Mouse (Mus musculus): Measurements from ENCODE around the gene Fam13c. TPM values are rescaled to one million over a fixed set of nuclear protein-coding genes. Genes with fewer than 3 reads are reported as not detected.
A peak's percentile ranks its signal among the peaks of the same experiment; 100 is the strongest.

Gene Fam13c
- polyA plus RNA-seq, 1 experiment from 2014 or later, result 19.8 TPM

DNA sequence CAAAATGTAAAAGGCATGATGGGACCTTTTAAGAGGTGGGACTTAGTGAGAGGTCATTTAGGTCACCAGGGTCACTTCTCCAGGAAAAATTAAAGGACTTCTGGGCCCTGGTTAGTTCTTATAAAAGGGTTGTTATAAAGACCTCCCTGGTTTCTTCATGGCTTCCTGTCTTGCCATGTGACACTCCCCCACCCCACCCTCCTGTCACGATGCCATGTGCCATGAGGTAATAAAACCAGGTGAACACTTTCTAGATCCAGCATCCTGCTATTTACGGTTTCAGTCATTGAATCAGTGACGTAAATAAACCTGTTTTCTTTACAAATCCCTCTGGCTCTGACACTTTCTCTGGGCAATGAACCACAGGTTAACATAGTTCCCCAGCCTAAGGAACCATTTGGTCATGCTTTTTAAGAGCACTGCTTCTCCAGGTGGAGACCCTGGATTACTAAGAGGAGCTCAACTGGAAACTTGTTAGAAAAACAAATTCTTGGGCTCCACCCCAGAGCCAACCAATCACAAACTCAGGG lies 146.7 kb downstream of the Fam13c start:
- no peaks in the 10 kb centered on the region for H3K36me3 ChIP-seq (ENCODE audit: control insufficient read depth, insufficient read depth, low read length)
- H3K9ac ChIP-seq (ENCODE audit: low read depth, low read length), result no peak overlapping the region
- WGBS, result 89% methylated on average over 3 of the region's 3 CpGs
- H3K9me3 ChIP-seq (ENCODE audit: control insufficient read depth, low read length), result no peaks in the 10 kb centered on the region
- DNase-seq (ENCODE audit: low spot score), result no peak
- H3K4me2 ChIP-seq (replicated peaks; ENCODE audit: low read depth, low read length), result no peak overlapping the region
- no peaks in the 10 kb centered on the region for H3K27me3 ChIP-seq (ENCODE audit: control insufficient read depth, insufficient read depth, low read length)
- no peaks in the 10 kb centered on the region for H3K4me1 ChIP-seq (replicated peaks; ENCODE audit: control insufficient read depth, insufficient read depth, low read length)
- no peak overlapping the region for H3K27ac ChIP-seq (ENCODE audit: low read depth, low read length)
- ATAC-seq (ENCODE audit: low FRiP score), result no peak
- no peak overlapping the region for H3K4me3 ChIP-seq (ENCODE audit: low read depth, low read length)

DNA sequence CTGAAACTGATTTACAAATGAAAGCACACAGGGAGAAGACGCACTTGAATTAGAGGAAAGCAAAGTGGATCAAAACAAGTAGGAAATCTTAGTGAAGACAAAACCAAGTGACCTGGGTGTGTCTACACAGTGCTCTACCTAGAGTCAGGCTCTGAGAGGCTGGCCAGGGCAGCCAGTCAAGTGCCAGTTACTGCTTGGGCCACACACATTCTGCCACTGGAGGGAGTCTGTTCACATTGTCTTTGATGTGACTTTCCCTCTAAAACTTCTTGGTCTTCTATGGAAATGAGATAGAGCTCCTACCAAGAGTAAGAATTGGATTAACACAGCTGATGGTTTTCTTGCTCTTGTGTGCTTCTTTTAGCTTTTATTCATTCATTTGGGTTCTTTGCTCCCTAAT lies 153.7 kb downstream of the Fam13c start:
- DNase-seq (ENCODE audit: low spot score), result peak; percentile 36
- no peaks in the 10 kb centered on the region for H3K4me1 ChIP-seq (replicated peaks; ENCODE audit: control insufficient read depth, insufficient read depth, low read length)
- H3K27ac ChIP-seq (ENCODE audit: low read depth, low read length), result no peak overlapping the region
- no peaks in the 10 kb centered on the region for H3K9me3 ChIP-seq (ENCODE audit: control insufficient read depth, low read length)
- H3K36me3 ChIP-seq (ENCODE audit: control insufficient read depth, insufficient read depth, low read length), result no peaks in the 10 kb centered on the region
- no peak overlapping the region for H3K4me2 ChIP-seq (replicated peaks; ENCODE audit: low read depth, low read length)
- 50% methylated on average over 1 of the region's 1 CpGs for WGBS
- H3K27me3 ChIP-seq (ENCODE audit: control insufficient read depth, insufficient read depth, low read length), result no peaks in the 10 kb centered on the region
- no peak for ATAC-seq (ENCODE audit: low FRiP score)
- no peak overlapping the region for H3K9ac ChIP-seq (ENCODE audit: low read depth, low read length)
- H3K4me3 ChIP-seq (ENCODE audit: low read depth, low read length), result no peak overlapping the region

DNA sequence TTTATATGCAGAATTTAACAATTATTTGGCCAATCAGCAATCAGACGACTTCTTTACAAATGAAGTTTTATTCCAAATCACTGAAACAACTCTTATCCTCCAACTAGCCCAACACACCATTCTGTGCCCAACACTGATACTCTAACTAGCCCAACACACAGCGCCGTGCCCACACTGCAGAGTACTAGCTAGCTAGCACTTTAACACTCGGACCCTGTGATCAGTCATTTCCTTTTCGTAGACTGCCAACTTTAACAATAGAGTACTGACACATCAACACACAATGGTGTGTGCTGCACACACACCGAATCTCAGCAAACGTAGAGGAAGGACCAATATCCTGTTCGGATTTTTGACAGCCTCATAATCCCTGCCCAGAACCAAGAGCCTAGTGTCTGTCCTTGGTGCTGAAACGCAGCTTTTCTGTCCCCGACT lies 157.8 kb downstream of the Fam13c start:
- Histone ChIP-seq H3K9ac (ENCODE audit: low read depth, low read length) (peak overlapping the region; percentile 94), H3K4me2 (replicated peaks; ENCODE audit: low read depth, low read length) (peak overlapping the region; percentile 85), H3K9me3 (ENCODE audit: control insufficient read depth, low read length) (no peaks in the 10 kb centered on the region), H3K4me1 (replicated peaks; ENCODE audit: control insufficient read depth, insufficient read depth, low read length) (no peaks in the 10 kb centered on the region), H3K36me3 (ENCODE audit: control insufficient read depth, insufficient read depth, low read length) (no peaks in the 10 kb centered on the region), H3K4me3 (ENCODE audit: low read depth, low read length) (peak overlapping the region; percentile 81), H3K27ac (ENCODE audit: low read depth, low read length) (peak overlapping the region; percentile 94), H3K27me3 (ENCODE audit: control insufficient read depth, insufficient read depth, low read length) (no peaks in the 10 kb centered on the region)
- WGBS, result 10% methylated on average over 10 of the region's 10 CpGs
- peak; percentile 11 for ATAC-seq (ENCODE audit: low FRiP score)
- peak; percentile 76 for DNase-seq (ENCODE audit: low spot score)

DNA sequence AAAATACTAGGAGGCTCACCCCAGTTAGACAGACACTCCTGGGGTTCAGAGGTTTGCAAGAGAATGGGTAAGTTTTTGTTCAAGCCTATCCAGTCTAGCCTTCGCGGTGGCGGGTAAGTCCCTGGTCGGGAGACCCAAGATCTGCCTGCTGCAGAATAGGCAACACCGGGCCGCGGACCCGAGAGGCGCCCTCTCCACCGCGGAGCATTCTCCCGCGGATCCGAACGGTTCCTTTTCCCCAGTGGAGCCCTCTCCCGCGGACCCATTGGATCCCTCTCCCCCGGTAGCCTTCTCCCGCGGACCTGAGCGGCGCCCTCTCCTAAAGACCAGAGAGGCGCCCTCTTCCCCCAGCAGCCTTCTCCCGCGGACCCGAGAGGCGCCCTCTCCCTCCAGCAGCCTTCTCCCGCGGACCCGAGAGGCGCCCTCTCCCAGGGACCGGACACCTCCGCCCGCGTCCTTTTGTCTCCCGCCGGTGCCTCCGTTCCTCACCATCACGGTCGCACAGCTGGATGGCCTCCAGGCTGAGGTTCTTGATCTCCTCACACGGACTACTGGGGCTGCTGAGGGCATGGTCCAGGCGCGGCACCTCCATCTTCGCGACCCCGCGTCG lies 158.3 kb downstream of the Fam13c start:
- peak; percentile 78 for DNase-seq (ENCODE audit: low spot score)
- H3K9me3 ChIP-seq (ENCODE audit: control insufficient read depth, low read length), result no peaks in the 10 kb centered on the region
- H3K36me3 ChIP-seq (ENCODE audit: control insufficient read depth, insufficient read depth, low read length), result no peaks in the 10 kb centered on the region
- no peaks in the 10 kb centered on the region for H3K27me3 ChIP-seq (ENCODE audit: control insufficient read depth, insufficient read depth, low read length)
- H3K27ac ChIP-seq (ENCODE audit: low read depth, low read length), result peak overlapping the region; percentile 94
- H3K4me2 ChIP-seq (replicated peaks; ENCODE audit: low read depth, low read length), result peak overlapping the region; percentile 85
- H3K4me1 ChIP-seq (replicated peaks; ENCODE audit: control insufficient read depth, insufficient read depth, low read length), result no peaks in the 10 kb centered on the region
- 0% methylated on average over 46 of the region's 48 CpGs for WGBS
- peak overlapping the region; percentile 81 for H3K4me3 ChIP-seq (ENCODE audit: low read depth, low read length)
- peak overlapping the region; percentile 94 for H3K9ac ChIP-seq (ENCODE audit: low read depth, low read length)
- ATAC-seq (ENCODE audit: low FRiP score), result peak; percentile 80

DNA sequence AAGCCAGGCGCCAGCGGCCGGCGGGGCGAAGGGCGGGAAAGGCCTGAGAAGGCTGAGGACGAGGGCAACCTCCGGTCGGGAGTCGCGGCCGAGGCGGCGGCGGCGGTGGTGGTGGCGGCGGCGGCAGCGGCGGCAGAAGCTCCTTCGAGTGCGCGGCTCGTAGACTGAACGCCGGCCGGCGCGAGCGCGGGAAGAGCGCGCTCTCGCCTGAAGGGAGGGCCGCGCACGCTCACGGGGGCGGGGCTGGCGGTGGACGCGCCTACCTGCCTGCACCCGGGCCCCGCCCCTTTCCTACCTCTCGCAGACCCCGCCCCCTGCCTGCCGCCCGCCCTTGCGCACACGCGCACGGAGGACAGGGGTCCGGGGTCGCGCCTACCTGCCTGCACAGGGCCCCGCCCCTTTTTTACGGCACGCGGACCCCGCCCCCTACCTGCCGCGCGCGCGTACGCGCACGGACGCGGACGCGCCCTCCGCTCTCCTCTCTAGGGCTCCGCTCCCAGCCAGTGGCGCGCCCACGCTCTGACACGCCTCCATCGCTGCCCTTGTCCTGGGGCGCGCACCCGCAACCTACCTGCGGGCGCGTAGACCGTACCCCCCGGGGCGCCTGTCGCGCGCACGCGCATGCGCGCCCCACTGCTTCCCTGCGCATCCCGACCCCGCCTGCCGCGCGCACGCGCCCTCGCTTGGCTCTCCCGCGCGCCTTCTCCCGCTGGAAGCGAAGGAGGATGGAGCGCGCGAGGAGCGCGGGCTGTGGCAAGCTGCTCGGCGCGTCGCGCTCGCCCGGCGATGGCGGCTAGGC lies 159.0 kb downstream of the Fam13c start:
- Histone ChIP-seq H3K4me2 (replicated peaks; ENCODE audit: low read depth, low read length) (peak overlapping the region; percentile 85), H3K9me3 (ENCODE audit: control insufficient read depth, low read length) (no peaks in the 10 kb centered on the region), H3K4me3 (ENCODE audit: low read depth, low read length) (peak overlapping the region; percentile 81), H3K36me3 (ENCODE audit: control insufficient read depth, insufficient read depth, low read length) (no peaks in the 10 kb centered on the region), H3K9ac (ENCODE audit: low read depth, low read length) (peak overlapping the region; percentile 94), H3K27me3 (ENCODE audit: control insufficient read depth, insufficient read depth, low read length) (no peaks in the 10 kb centered on the region), H3K4me1 (replicated peaks; ENCODE audit: control insufficient read depth, insufficient read depth, low read length) (no peaks in the 10 kb centered on the region), H3K27ac (ENCODE audit: low read depth, low read length) (peak overlapping the region; percentile 94)
- WGBS, result under 1% methylated on average over 36 of the region's 124 CpGs
- ATAC-seq (ENCODE audit: low FRiP score), result peak; percentile 92
- DNase-seq (ENCODE audit: low spot score), result peak; percentile 91

DNA sequence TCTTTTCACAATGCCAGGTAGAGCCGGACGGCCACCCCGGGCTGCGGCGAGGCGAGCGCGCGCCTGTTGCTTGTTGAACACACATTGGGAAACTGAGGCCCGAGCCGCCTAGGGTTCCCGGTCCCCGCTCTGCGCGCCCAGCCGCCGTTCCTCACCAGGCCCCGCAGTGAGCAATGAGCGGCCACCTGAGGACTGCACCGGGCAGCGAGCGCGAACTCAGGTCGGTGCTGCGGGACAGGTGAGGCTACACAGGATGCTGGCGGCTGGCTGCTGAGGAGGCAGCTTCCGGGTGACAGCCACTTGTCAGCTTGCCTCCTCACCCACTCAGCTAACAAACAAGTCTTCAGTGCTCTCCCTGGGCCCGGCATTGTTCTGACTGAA lies 159.6 kb downstream of the Fam13c start:
- H3K9me3 ChIP-seq (ENCODE audit: control insufficient read depth, low read length), result no peaks in the 10 kb centered on the region
- peak overlapping the region; percentile 94 for H3K27ac ChIP-seq (ENCODE audit: low read depth, low read length)
- ATAC-seq (ENCODE audit: low FRiP score), result peak; percentile 49
- no peak for DNase-seq (ENCODE audit: low spot score)
- H3K36me3 ChIP-seq (ENCODE audit: control insufficient read depth, insufficient read depth, low read length), result no peaks in the 10 kb centered on the region
- H3K27me3 ChIP-seq (ENCODE audit: control insufficient read depth, insufficient read depth, low read length), result no peaks in the 10 kb centered on the region
- H3K9ac ChIP-seq (ENCODE audit: low read depth, low read length), result peak overlapping the region; percentile 94
- WGBS, result under 1% methylated on average over 25 of the region's 28 CpGs
- no peaks in the 10 kb centered on the region for H3K4me1 ChIP-seq (replicated peaks; ENCODE audit: control insufficient read depth, insufficient read depth, low read length)
- peak overlapping the region; percentile 85 for H3K4me2 ChIP-seq (replicated peaks; ENCODE audit: low read depth, low read length)
- peak overlapping the region; percentile 81 for H3K4me3 ChIP-seq (ENCODE audit: low read depth, low read length)

Other genes with a start within 250 kb of the Fam13c start
- 1.0 and 1.7 TPM in 2 replicates for gene Mrln, start 235.8 kb upstream of the Fam13c start, polyA plus RNA-seq (2014; fragmentation: Nextera tagmentation; extraction: Ambion mirVana)
- 0.32 and 0.36 TPM in 2 replicates for gene Slc16a9, start 195.4 kb upstream of the Fam13c start, polyA plus RNA-seq (2014; fragmentation: Nextera tagmentation; extraction: Ambion mirVana)
- gene Phyhipl, start 215.5 kb downstream of the Fam13c start, polyA plus RNA-seq (2014; fragmentation: Nextera tagmentation; extraction: Ambion mirVana), result 118 and 131 TPM in 2 replicates

Measured in hindbrain, embryonic 11.5 days (tissue).